Mouse (Mus musculus): ENCODE data around the gene Ikzf3. TPM values are rescaled to one million over a fixed set of nuclear protein-coding genes. Genes with fewer than 3 reads are reported as not detected.

The Ikzf3 gene
- total RNA-seq, 1 experiment from 2014 or later: 0.30 TPM

GRCm38 (mm10) chr11:98512881-98513280, 33.0 kb downstream of the Ikzf3 start:
- DNase-seq: no peak

DNA sequence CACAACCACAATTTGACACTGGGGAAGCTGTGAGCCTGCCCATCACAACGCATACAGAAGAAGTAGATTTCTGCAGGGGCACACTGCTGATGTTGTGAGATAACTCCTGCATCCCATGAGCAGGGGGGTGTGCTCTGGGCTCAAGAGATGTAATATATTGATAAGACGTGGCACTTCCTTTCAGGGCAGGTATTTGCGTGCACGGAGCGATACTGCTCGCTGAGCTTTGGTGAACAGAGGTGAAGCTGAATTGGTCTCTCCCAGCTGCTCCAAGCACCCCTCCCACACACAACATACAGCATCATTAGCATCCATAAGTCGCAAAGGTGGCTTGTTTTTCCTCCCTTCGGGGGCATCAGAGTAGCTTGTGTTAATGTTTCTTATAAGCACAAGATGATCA, 35.7 kb downstream of the Ikzf3 start:
- no peak for DNase-seq

GRCm38 (mm10) chr11:98509434-98509833, 36.4 kb downstream of the Ikzf3 start:
- DNase-seq: peak; percentile 33

GRCm38 (mm10) chr11:98504926-98505325, 40.9 kb downstream of the Ikzf3 start:
- no peak for DNase-seq

DNA sequence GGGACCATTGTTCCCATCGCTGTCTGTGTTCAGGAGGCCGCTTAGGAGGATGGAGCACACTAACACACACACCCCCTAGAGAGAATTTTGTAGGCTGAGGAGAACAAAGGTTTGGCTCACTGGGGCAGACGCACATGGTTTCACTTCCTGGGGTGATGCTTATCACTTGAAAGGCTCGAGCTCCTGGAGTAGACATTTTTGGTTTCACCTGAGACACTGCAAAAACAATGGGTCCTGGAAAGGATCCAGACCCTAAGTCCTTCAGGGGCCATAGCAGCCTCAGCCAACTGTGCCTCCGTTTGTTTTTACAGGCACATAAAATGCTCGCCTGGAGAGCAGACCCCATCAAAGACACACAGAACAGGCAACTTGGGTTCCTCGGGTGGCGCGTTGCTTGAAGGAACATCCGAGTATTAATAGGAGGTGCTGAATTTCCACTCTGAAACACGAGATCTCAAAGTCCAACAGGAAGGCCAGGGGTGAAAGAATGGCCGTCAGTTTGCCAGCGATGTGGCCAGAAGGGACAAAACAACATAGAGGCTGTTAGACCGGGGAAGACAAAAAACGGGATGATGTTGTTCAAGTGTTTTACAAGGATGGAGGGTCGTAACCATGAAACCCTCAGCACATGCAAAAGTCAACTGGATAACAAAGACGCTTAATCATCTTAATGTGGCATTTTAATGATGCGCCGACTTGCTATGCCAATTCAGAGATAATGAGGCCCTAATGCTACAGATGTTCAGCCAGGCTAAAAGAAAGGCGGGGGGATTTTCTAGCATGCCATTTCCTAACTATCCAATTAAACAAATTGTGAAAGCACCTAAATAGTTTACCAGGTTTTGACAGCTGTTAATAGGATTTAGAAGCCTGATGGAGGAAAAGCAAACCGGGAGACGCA, 48.2 kb downstream of the Ikzf3 start:
- no peak for DNase-seq

DNA sequence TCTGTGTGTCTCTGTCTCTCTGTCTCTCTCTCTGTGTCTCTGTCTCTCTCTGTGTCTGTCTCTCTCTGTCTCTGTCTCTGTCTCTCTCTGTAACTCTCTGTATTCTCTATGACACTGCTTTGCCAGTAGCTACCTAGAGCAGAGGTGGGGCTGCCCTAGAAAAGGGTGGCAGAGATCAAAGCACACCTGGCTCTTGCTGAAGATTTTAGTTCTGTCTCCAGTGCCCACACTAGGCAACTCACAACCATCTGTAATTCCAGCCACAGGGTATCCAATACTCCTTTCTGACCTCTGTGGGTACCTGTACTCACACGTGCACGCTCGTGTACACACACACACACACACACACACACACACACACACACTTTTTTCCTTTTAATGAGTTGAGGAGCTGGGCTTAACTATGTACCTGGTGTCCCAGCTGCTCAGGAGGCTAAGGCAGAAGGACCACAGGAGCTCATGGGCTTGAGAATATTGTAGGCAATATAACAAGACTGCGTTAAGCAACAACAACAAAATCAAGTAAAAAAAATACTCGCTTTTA, 50.6 kb downstream of the Ikzf3 start:
- DNase-seq: no peak

- no peak for DNase-seq
Measured at GRCm38 (mm10) chr11:98493394-98493793, 52.4 kb downstream of the Ikzf3 start.

DNA sequence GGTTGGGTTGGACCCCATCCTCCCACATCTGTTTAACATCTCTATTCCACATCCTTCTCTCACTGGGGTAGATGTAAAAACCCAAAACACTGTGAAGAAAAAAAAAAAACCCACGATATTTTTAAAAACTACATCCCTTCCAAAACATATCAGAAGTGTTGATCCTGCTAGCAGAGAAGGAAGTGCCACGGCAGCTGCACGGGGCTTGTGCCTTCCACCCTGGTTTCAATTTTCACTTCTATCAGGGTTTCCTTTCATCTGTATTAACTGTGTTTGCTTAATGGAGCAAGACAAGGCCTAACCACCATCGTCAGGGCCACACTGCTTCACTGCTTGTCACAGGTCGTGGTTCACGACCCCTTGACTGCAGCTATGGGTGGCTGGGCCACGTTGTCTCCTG, 52.9 kb downstream of the Ikzf3 start:
- DNase-seq: no peak

DNA sequence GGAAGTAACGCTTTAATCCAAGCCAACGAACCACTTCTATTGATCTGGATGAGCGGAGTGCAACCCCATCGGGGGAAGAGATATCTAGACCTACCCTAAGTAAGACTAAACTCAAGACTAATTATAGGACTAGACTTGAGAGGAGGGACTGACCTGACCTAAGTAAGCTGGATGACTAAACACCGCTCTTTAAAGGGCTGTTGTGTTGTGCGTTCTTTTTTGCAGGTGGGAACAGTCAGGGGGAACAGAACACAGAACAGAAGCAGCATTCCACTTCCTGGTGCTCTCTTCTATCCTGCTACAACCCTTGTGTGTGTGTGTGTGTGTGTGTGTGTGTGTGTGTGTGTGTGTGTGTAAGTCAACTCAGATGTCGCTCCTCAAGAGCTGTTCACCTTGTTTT, 54.3 kb downstream of the Ikzf3 start:
- no peak for DNase-seq

DNA sequence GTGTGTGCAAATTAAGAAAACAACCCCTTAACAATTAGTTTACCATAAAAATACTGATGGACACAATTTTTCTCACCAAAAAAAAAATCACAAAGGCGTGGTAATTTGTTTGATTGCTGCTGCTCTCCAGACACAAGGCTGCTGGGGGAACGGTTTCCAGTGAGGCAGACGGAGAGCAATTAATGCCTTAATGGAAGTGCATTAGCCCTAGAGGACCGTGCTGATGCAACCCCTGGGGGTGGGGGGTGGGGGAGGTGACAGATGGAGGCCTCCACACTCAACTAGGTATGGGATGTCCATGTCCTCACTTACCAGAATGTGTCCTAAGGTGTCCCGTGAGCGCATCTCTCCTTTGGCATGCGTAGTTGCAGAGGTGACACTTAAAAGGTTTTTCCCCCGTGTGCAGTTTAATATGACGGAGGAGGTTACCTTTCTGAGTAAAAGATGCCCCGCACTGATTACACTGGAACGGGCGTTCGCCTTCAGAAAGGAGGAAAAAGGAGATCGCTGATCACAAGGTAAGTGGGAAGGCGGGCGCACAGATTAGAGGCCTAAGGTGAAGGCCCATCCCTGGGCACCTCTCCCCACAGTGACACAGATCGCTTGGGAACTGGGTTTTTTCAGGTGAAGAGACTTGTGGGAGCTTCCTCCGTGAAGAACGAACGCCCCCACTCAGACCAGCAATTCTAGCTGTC, 57.1 kb downstream of the Ikzf3 start:
- no peak for DNase-seq

DNA sequence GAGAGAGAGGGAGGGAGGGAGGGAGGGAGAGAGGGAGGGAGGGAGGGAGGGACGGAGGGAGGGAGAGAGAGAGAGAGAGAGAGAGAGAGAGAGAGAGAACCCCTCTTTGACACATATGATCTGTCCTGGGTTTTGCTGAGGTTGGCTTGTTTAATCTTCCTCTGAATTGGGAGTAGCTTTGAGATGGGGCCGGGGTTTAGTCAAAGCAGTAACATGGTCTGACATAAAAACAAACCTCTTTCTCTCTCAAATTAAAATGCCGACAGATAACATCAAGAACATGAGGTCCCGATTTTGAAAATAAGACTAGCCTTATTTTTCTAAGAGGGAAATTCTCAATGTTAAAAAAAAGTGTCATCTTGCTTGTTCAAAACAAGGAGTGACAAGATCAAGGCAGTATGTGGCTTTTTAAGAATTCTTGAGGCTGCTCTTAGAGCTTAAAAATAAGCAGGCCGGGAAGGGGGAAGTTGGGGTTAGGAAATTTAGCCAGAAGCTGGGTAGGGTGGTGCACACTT, 58.2 kb downstream of the Ikzf3 start:
- no peak for DNase-seq

DNA sequence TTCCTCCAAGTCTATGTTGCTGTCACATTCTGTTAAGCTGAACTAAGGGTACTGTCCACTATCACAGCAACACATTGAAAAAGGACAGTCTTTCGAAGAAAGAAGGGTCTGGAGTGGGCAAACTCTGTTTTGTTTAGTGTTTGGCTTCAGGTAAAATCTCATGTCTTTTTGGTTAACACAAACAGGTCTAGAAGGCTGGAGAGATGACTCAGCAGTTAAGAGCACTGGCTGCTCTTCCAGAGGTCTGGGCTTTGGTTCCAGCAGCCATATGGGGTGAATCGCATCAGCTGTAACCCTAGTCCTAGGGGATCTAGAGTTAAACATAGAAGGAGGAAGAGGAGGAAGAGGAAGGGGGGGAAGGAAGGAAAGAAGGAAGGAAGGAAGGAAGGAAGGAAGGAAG, 60.1 kb downstream of the Ikzf3 start:
- no peak for DNase-seq

DNA sequence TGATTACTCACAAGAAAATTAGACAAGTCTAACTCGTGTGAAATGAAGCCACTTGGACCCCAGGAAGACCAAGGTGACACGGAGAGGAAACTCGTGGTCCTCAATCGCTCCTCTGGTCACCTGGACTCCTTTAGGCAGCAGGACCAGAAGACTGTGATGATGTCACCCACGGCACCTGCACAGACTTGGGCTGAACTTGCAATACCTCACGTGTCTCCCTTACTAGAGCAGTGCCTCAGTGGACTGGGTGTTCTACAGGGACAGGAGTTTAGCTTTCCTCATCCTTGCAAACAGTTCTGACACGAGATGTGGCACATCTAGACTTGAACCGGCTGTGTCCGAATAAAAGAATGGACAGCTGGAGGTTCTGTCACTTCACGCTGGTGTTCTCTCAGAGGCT, 63.8 kb downstream of the Ikzf3 start:
- no peak for DNase-seq

GRCm38 (mm10) chr11:98481231-98481630, 64.6 kb downstream of the Ikzf3 start:
- no peak for DNase-seq

DNA sequence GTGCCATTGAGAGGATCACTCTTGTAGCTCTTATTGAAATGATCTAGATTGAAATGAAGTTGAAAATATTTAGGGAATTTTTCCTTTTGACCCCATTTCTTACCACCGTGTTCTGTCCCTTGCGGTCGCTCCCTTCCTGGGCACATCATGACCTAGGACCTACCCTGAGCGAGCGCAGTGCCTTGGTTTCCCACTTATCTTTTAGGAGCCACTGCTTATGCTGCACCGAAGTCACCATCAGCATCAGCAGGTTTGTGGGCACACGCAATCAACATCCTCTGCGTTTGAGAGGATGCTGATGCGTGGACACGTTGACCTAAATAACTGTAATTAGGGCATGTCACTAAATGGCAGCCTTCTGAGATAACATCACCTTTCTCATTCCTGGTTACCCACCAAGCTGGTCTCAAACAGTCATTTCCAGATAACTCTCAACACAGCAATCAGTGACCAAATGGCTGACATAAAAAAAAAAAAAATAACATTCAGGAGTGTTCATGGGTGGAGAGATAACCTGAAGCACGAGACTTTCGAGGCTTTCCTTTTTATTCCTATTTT, 65.8 kb downstream of the Ikzf3 start:
- no peak for DNase-seq

- no peak for DNase-seq
Measured at GRCm38 (mm10) chr11:98479026-98479939, 66.5 kb downstream of the Ikzf3 start.

- DNase-seq: no peak
Measured at GRCm38 (mm10) chr11:98477011-98477701, 68.7 kb downstream of the Ikzf3 start.

GRCm38 (mm10) chr11:98476434-98476807, 69.4 kb downstream of the Ikzf3 start:
- no peak for DNase-seq

- DNase-seq: no peak
Measured at GRCm38 (mm10) chr11:98475630-98476433, 70.0 kb downstream of the Ikzf3 start.

GRCm38 (mm10) chr11:98474967-98475366, 70.9 kb downstream of the Ikzf3 start:
- DNase-seq: no peak
